9 mouse cellular contexts compared by ENCODE assay signal in the genomic region with DNA sequence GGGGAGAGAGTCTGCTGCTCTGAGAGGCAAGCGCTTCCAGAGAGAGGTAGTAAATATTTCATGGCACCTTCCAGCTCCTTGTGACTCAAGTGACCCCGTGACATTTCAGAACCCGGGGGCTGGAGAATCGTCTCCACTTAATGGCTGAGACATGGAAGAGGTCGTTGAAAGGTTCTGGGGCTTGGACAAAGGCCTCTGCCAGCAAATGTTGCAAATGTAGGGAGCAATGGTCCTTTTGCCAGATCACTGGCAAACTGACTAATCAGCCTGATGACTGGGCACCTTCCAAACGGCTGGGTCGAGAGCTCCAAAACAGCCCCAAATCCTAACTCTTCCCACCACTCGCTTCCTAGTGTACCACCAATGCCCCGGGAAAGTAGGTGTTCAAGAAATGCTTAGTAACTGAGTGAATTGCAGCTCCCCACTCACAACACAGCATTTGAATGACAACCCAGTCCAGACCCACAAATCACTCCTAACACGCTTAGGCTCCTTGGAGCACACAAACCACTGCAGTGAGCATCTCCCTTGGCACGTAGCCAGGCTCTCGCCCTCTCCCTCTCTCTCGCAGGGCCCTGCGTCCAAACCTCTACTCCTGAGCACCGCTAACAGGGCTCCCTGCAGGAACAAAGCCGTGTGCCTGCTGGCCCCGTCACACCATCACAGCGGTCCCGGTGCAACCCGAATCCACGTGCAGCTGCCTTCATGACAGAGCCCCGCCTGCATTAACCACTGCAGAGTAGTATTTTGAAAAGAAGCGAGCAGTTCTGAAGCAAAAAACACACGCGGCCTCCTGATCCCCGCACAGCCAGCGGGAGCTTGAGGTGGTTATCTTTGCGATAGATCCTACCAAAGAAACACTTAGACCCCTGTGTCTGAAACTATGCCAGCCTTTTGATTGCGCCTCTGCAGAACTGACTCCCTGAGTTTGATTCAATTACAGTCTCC. TPM values are rescaled to one million over a fixed set of nuclear protein-coding genes. Genes with fewer than 3 reads are reported as not detected.
DNase-seq lines count a peak whose midpoint lies in the region; ATAC-seq and TF ChIP-seq lines count a peak whose summit lies in the region.
"Had no signal": no experiment of that assay in that cellular context is flagged by ENCODE, and none has a peak within 500 bp of the region (broad histone marks: within the 10 kb centered on the region; RNA-seq: fewer than 3 reads in every experiment).

No protein-coding gene starts in this region.

- H3K36me3 ChIP-seq in forebrain, postnatal 0 days (ENCODE audit: insufficient read depth): no peaks in the 10 kb centered on the region

- TF ChIP-seq CTCF in forebrain, postnatal 0 days (IDR thresholded peaks at IDR 0.05; ENCODE audit: low read depth): no peak

- H3K9me3 ChIP-seq in forebrain, postnatal 0 days (ENCODE audit: low read length): no peaks in the 10 kb centered on the region

- H3K4me2 ChIP-seq in forebrain, postnatal 0 days (ENCODE audit: low read depth): peak overlapping the region; percentile 99

- peak overlapping the region; percentile 70 for H3K9ac ChIP-seq in forebrain, postnatal 0 days

- no peaks in the 10 kb centered on the region for H3K27me3 ChIP-seq in forebrain, postnatal 0 days (ENCODE audit: insufficient read depth, low read length)

- peak overlapping the region; percentile 68 for H3K4me3 ChIP-seq in forebrain, postnatal 0 days (ENCODE audit: low read depth, low read length)

- no peak overlapping the region for H3K27ac ChIP-seq in forebrain, postnatal 0 days (ENCODE audit: low read depth, low read length)

- peaks cover 10% of the 10 kb centered on the region for H3K4me1 ChIP-seq in forebrain, postnatal 0 days (ENCODE audit: insufficient read depth)

- peak; percentile 56 to 76 for DNase-seq in adrenal gland, adult (ENCODE audit: inconsistent age in 2 of 2, low spot score in 1 of 2)
- no peak for DNase-seq in adrenal gland, postnatal 4 days (ENCODE audit: low spot score in 2 of 2)
- peak; percentile 62 to 67 for DNase-seq in left cerebral cortex, adult 18-20 months (ENCODE audit: low spot score in 2 of 2)
- DNase-seq in left cerebral cortex, adult 9 months (ENCODE audit: low spot score in 2 of 2): no peak
- DNase-seq in forebrain, postnatal 0 days: no peak
- DNase-seq in naive thymus-derived CD4-positive, alpha-beta T cell, adult 2 months (ENCODE audit: low read depth): peak; percentile 42
- DNase-seq in ovary, adult 18-20 months (ENCODE audit: low spot score): no peak
- no peak for DNase-seq in gastrocnemius, adult 8-10 months (ENCODE audit: low spot score in 2 of 2)

- WGBS in forebrain, postnatal 0 days: 12% methylated on average over 29 of the region's 29 CpGs

- no peak for ATAC-seq in forebrain, postnatal 0 days

RNA-seq across cellular contexts. Expression of a gene that starts 2.0 kb away (rescaled TPM):
- 1 to 10 TPM; 4.5 to 5.0 TPM for total RNA-seq in adrenal gland, postnatal 4 days (2021)
- 100 to 1,000 TPM; 288 to 320 TPM for total RNA-seq in left cerebral cortex, adult 18-20 months (2021)
- 28.1 and 31.5 TPM in 2 replicates for total RNA-seq in forebrain, postnatal 0 days (2014; rRNA removed)
- polyA plus RNA-seq in forebrain, postnatal 0 days (2015; fragmentation: Nextera tagmentation; extraction: Ambion mirVana): 12.6 and 19.4 TPM in 2 replicates
- 1 to 10 TPM in 1 of 4 experiments, under 1 TPM in 3; 0.22 to 1.1 (median 0.38) TPM for total RNA-seq in gastrocnemius, adult 8-10 months (2022)
- total RNA-seq: hematopoietic stem cell, adult 5-6 weeks had no signal

RNA-seq across cellular contexts. Expression of a gene that starts 34.2 kb away (rescaled TPM):
- total RNA-seq in adrenal gland, postnatal 4 days (2021): 100 to 1,000 TPM; 208 to 242 TPM
- 10 to 100 TPM; 88.6 to 93.5 TPM for total RNA-seq in left cerebral cortex, adult 18-20 months (2021)
- total RNA-seq in forebrain, postnatal 0 days (2014; rRNA removed): 49.9 and 58.6 TPM in 2 replicates
- 8.4 and 15.7 TPM in 2 replicates for polyA plus RNA-seq in forebrain, postnatal 0 days (2015; fragmentation: Nextera tagmentation; extraction: Ambion mirVana)
- 100 to 1,000 TPM; 140 to 220 (median 197) TPM for total RNA-seq in gastrocnemius, adult 8-10 months (2022)

RNA-seq across cellular contexts. Expression of a gene that starts 43.5 kb away (rescaled TPM):
- total RNA-seq in adrenal gland, postnatal 4 days (2021): 10 to 100 TPM; 45.9 to 46.8 TPM
- total RNA-seq in left cerebral cortex, adult 18-20 months (2021): 100 to 1,000 TPM in 1 of 2 experiments, 10 to 100 TPM in 1; 95.9 to 111 TPM
- total RNA-seq in forebrain, postnatal 0 days (2014; rRNA removed): 32.8 and 40.8 TPM in 2 replicates
- polyA plus RNA-seq in forebrain, postnatal 0 days (2015; fragmentation: Nextera tagmentation; extraction: Ambion mirVana): 85.9 and 96.6 TPM in 2 replicates
- 10 to 100 TPM; 27.3 to 40.7 (median 38.0) TPM for total RNA-seq in gastrocnemius, adult 8-10 months (2022)

RNA-seq across cellular contexts. Expression of a gene that starts 57.4 kb away (rescaled TPM):
- 10 to 100 TPM; 35.1 to 39.1 TPM for total RNA-seq in adrenal gland, postnatal 4 days (2021)
- total RNA-seq in left cerebral cortex, adult 18-20 months (2021): 10 to 100 TPM; 28.8 to 28.9 TPM
- total RNA-seq in forebrain, postnatal 0 days (2014; rRNA removed): 24.7 and 27.2 TPM in 2 replicates
- polyA plus RNA-seq in forebrain, postnatal 0 days (2015; fragmentation: Nextera tagmentation; extraction: Ambion mirVana): 17.4 and 20.3 TPM in 2 replicates
- 10 to 100 TPM in 2 of 4 experiments, 1 to 10 TPM in 2; 8.6 to 11.7 (median 9.8) TPM for total RNA-seq in gastrocnemius, adult 8-10 months (2022)

Comparison
In these comparisons a context has a peak if more than half of its experiments do, and no peak if none do; other contexts are left out.
1. DNase-seq: peak in adrenal gland, adult (2 of 2), left cerebral cortex, adult 18-20 months (2 of 2) and naive thymus-derived CD4-positive, alpha-beta T cell, adult 2 months (single experiment); none in adrenal gland, postnatal 4 days (0 of 2), left cerebral cortex, adult 9 months (0 of 2), forebrain, postnatal 0 days (single experiment), ovary, adult 18-20 months (single experiment) and gastrocnemius, adult 8-10 months (0 of 2).